Mouse (Mus musculus): ENCODE measurements around the gene Hspb11.

The Hspb11 gene

DNA sequence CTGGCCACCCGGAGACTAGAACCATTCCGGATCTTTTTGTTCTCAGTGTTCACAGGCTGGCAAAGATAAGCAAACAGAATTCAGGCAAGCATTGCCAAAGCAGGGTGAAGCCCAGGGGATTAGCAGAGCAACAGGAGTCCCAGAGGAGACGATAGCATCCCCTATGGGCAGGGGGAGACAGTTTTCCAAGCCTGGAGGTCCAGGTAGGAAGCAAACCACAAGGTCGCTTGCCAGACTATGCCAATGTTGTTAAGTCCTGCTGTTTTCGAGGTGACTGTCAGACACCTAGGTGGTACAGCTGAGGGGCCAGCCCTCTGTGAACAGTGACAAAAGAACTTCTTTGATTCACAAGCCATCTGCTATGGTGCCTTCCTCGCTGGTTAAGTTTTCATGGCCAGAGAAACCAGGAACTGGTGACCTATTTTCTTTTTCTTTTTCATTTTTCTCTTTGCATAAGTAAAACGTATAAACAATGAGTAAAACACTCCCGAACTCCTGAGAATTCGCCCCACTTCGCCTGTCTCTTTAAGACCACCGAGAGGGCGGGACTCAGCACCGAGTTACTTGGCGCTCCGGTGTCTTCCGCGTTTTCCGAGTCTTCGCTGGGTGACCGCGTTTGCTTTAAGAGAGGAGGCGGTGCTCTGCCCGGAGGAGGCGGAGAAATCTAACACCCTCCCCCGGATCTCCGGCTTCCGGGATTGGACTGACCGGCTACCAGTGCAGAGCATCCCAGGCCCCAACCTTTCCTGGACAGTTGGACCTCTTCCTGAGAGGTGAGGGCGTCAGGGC is 60.5 kb downstream of the Hspb11 start, which contains the start of gene Yipf1:
Gene Yipf1 (plus strand): TSS at position 674 of the 789 bp plus-strand sequence.
- DNase-seq (ENCODE audit: low spot score): peak; percentile 75

DNA sequence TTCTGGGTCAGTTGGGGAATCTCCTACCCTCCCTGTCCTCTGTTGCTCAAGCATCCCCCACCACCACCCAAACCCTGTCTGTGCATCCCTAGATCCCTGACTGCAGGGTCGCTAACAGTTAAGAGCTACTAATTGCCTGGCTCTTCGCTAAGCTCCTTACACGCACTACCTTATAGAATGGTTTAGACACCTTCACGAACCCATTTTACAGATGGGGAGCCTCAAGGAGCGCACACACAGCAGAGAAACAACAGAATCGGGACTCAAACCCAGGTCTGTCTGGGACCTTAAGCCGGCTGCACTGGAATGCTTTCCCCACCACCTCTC is 61.0 kb downstream of the Hspb11 start:
- DNase-seq (ENCODE audit: low spot score): no peak

- no peak for DNase-seq (ENCODE audit: low spot score)
Observed at GRCm38 (mm10) chr4:107318646-107319045, 65.3 kb downstream of the Hspb11 start.

DNA sequence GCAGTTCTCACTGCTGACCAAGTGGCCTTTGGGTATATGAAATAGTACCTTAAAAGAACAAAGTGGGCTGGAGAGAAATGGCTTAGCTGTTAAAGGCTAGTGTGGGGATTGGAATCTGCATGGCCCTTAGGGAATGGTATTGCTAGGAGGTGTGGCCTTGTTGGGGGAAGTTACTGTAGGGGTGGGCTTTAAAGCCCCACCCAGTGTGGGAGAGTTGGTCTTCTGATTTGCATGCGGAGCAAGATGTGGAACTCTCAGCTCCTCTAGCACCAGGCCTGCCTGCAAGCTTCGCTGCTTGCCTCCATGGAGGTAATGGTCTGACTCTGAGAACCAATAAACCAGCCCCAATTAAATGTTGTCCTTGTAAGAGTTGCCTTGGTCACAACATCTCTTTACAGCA is 67.6 kb downstream of the Hspb11 start:
- no peak for DNase-seq (ENCODE audit: low spot score)

DNA sequence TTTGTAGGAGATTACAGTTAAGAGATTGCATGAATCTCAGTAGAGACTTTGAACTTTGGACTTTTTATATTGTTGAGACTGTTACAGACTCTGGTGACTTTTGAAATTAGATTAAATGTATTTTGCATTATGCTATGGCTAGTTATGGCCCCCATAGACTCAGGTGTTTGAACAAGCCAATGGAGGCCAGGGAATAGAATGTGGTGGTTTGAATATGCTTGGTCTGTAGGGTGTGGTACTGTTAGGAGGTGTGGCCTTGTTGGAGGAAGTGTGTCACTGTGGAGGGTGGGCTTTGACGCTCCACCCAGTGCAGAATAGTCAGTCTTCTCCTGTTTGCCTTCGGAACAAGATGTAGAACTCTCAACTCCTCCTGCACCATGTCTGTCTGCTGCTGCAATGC is 69.7 kb downstream of the Hspb11 start:
- DNase-seq (ENCODE audit: low spot score): no peak

DNA sequence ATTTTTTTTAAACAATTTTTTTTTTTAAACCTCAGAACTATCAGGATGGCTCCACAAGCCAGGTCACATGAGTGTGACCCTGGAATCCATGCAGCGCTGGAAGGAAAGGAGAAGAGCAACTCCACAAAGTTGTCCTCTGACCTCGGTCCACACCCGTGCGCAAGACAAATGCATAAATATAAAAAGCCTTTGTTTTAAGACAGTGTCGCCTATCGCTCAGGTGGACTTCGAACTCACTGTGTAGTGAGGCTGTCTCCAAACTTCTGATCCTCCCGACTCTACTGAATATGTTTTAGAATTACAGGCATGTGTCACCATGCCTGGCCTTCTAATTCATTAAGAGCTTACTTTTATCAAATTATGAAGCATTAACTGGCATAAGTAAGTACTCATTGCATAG is 75.1 kb downstream of the Hspb11 start:
- no peak for DNase-seq (ENCODE audit: low spot score)

Measured in ovary, postnatal 10 days (tissue).